Comparison of ENCODE assay signal across 28 mouse cellular contexts in genomic region chr13:5519600-5519999, GRCm38 (mm10).
A peak's percentile ranks its signal among the peaks of the same experiment; 100 is the strongest.
DNase-seq lines count a peak whose midpoint lies in the region; ATAC-seq and TF ChIP-seq lines count a peak whose summit lies in the region.
"Had no signal": no experiment of that assay in that cellular context is flagged by ENCODE, and none has a peak within 500 bp of the region (broad histone marks: within the 10 kb centered on the region; RNA-seq: fewer than 3 reads in every experiment).

No protein-coding gene starts in this region.

- H3K9ac ChIP-seq in forebrain, embryonic 13.5 days: no peak overlapping the region
- H3K9ac ChIP-seq in forebrain, embryonic 12.5 days: no peak overlapping the region
- H3K9ac ChIP-seq: embryonic facial prominence, embryonic 15.5 days; hindbrain, embryonic 13.5 days; kidney, embryonic 15.5 days; liver, embryonic 12.5 days; liver, postnatal 0 days; neural tube, embryonic 13.5 days had no signal

- H3K36me3 ChIP-seq in forebrain, embryonic 13.5 days (ENCODE audit: poor library complexity, severe bottlenecking): no peaks in the 10 kb centered on the region
- no peaks in the 10 kb centered on the region for H3K36me3 ChIP-seq in forebrain, embryonic 12.5 days (replicated peaks)
- H3K36me3 ChIP-seq: embryonic facial prominence, embryonic 10.5 days; embryonic facial prominence, embryonic 15.5 days; G1E; hindbrain, embryonic 13.5 days; kidney, embryonic 15.5 days; liver, embryonic 12.5 days; neural tube, embryonic 13.5 days had no signal

- H3K4me3 ChIP-seq in forebrain, embryonic 13.5 days: no peak overlapping the region
- no peak overlapping the region for H3K4me3 ChIP-seq in forebrain, embryonic 12.5 days (replicated peaks)
- H3K4me3 ChIP-seq: embryonic facial prominence, embryonic 10.5 days; embryonic facial prominence, embryonic 15.5 days; hindbrain, embryonic 13.5 days; kidney, embryonic 15.5 days; liver, embryonic 12.5 days; neural tube, embryonic 13.5 days had no signal

- no peaks in the 10 kb centered on the region for H3K9me3 ChIP-seq in forebrain, embryonic 13.5 days (replicated peaks)
- no peaks in the 10 kb centered on the region for H3K9me3 ChIP-seq in forebrain, embryonic 12.5 days
- H3K9me3 ChIP-seq: embryonic facial prominence, embryonic 10.5 days; embryonic facial prominence, embryonic 15.5 days; G1E; hindbrain, embryonic 13.5 days; kidney, embryonic 15.5 days; liver, embryonic 12.5 days; neural tube, embryonic 13.5 days had no signal

- TF ChIP-seq CTCF in brain, embryonic 14.5 days (IDR thresholded peaks at IDR 0.05; ENCODE audit: borderline replicate concordance, extremely low read depth, insufficient read depth, insufficient read length): no peak

- TF ChIP-seq POLR2A in brain, embryonic 14.5 days (IDR thresholded peaks at IDR 0.05; ENCODE audit: borderline replicate concordance, extremely low read depth, insufficient read depth, insufficient read length, poor library complexity, severe bottlenecking): no peak

- H3K27ac ChIP-seq in forebrain, embryonic 13.5 days: no peak overlapping the region
- H3K27ac ChIP-seq in forebrain, embryonic 12.5 days: no peak overlapping the region
- H3K27ac ChIP-seq: embryonic facial prominence, embryonic 10.5 days; embryonic facial prominence, embryonic 15.5 days; hindbrain, embryonic 13.5 days; kidney, embryonic 15.5 days; liver, embryonic 12.5 days; neural tube, embryonic 13.5 days had no signal

- ATAC-seq in forebrain, embryonic 13.5 days: peak; percentile 50; the same call in 1 of the 2 replicates
- no peak for ATAC-seq in forebrain, embryonic 12.5 days (ENCODE audit: low FRiP score)
- ATAC-seq: liver, embryonic 12.5 days; liver, postnatal 0 days had no signal

- WGBS in forebrain, embryonic 13.5 days: 49% methylated on average over 1 of the region's 1 CpGs
- 64% methylated on average over 1 of the region's 1 CpGs for WGBS in forebrain, embryonic 12.5 days

- H3K27me3 ChIP-seq in forebrain, embryonic 13.5 days: no peaks in the 10 kb centered on the region
- H3K27me3 ChIP-seq in forebrain, embryonic 12.5 days: no peaks in the 10 kb centered on the region
- H3K27me3 ChIP-seq: embryonic facial prominence, embryonic 15.5 days; hindbrain, embryonic 13.5 days; kidney, embryonic 15.5 days; liver, embryonic 12.5 days; neural tube, embryonic 13.5 days had no signal

- DNase-seq in layer of hippocampus, adult 9-10 months (ENCODE audit: low spot score): peak; percentile 9
- DNase-seq in layer of hippocampus, postnatal 25 days (ENCODE audit: extremely low spot score in 1 of 2, low spot score in 1 of 2): no peak
- peak; percentile 68 for DNase-seq in brain, embryonic 14.5 days (ENCODE audit: low read depth)
- peak; percentile 24 for DNase-seq in telencephalon, adult 2 months (ENCODE audit: low read depth, low spot score)
- DNase-seq in embryo, embryonic 11 days: no peak
- DNase-seq: adrenal gland, adult 8-10 months; cerebellum, adult 11 months; cerebellum, adult 9-10 months; gastrocnemius, postnatal 25 days; heart, adult 18-20 months; heart, postnatal 4 days; kidney, adult 18-20 months; kidney, postnatal 36 days; left cerebral cortex, postnatal 4 days; liver, postnatal 0 days; lung, postnatal 36 days; thymus, postnatal 14 days had no signal

- H3K4me1 ChIP-seq in forebrain, embryonic 13.5 days: no peaks in the 10 kb centered on the region
- no peaks in the 10 kb centered on the region for H3K4me1 ChIP-seq in forebrain, embryonic 12.5 days
- H3K4me1 ChIP-seq: embryonic facial prominence, embryonic 10.5 days; embryonic facial prominence, embryonic 15.5 days; hindbrain, embryonic 13.5 days; kidney, embryonic 15.5 days; liver, embryonic 12.5 days; neural tube, embryonic 13.5 days had no signal

- no peak overlapping the region for H3K4me2 ChIP-seq in forebrain, embryonic 13.5 days
- no peak overlapping the region for H3K4me2 ChIP-seq in forebrain, embryonic 12.5 days
- H3K4me2 ChIP-seq: embryonic facial prominence, embryonic 15.5 days; heart, embryonic 11.5 days; hindbrain, embryonic 13.5 days; kidney, embryonic 15.5 days; liver, embryonic 12.5 days; midbrain, embryonic 11.5 days; neural tube, embryonic 13.5 days had no signal

Comparison
In these comparisons a context has a peak if more than half of its experiments do, and no peak if none do; other contexts are left out.
1. DNase-seq: peak in layer of hippocampus, adult 9-10 months (single experiment), brain, embryonic 14.5 days (single experiment) and telencephalon, adult 2 months (single experiment); none in layer of hippocampus, postnatal 25 days (0 of 2) and embryo, embryonic 11 days (single experiment).